Mouse (Mus musculus): ENCODE measurements around the gene Tacr2.

- no peak for TF ChIP-seq POLR2A (IDR thresholded peaks at IDR 0.05; ENCODE audit: low read depth, low read length)
- no peak for TF ChIP-seq CTCF (IDR thresholded peaks at IDR 0.05; ENCODE audit: extremely low read depth, insufficient read length, insufficient replicate concordance, low read depth, low read length)
Measured at GRCm38 (mm10) chr10:62231811-62232210, 20.4 kb upstream of the Tacr2 start.

Data from small intestine, adult 2 months (tissue).